Mouse (Mus musculus) lung, embryonic 15.5 days (tissue): ENCODE measurements around the gene Dip2b. TPM values are rescaled to one million over a fixed set of nuclear protein-coding genes. Genes with fewer than 3 reads are reported as not detected.

Source experiments
- ATAC-seq: fragments of 200-750 bp; cut with Nextera tagmentation; 2 replicates; pipeline ENCODE4 v1.8.0; 2017; ENCODE audit warnings: moderate number of reproducible peaks, borderline replicate concordance; ENCODE audit not compliant: low FRiP score, low TSS enrichment; ENCODE audit errors: extremely low read depth
- H3K27ac ChIP-seq: fragments of 300-500 bp; sonication (generic); 2 replicates; pipeline ENCODE4 v1.5.1; 2015; ENCODE audit warnings: moderate library complexity, mild to moderate bottlenecking, inconsistent platforms
- H3K27me3 ChIP-seq: fragments of 300-500 bp; sonication (generic); 2 replicates; pipeline ENCODE4 v1.6.1; 2015; ENCODE audit warnings: inconsistent platforms
- H3K36me3 ChIP-seq: fragments of 300-500 bp; sonication (generic); 2 replicates; pipeline ENCODE4 v1.6.1; 2015; ENCODE audit warnings: inconsistent platforms
- H3K4me1 ChIP-seq: fragments of 300-500 bp; sonication (generic); 2 replicates; pipeline ENCODE4 v1.6.1; 2015; ENCODE audit warnings: inconsistent platforms
- H3K4me2 ChIP-seq: fragments of 300-500 bp; sonication (generic); 2 replicates; pipeline ENCODE4 v1.6.1; 2015; ENCODE audit warnings: inconsistent platforms, mild to moderate bottlenecking, moderate library complexity
- H3K4me3 ChIP-seq: fragments of 300-500 bp; sonication (generic); 2 replicates; pipeline ENCODE4 v1.5.1; 2015; ENCODE audit warnings: mild to moderate bottlenecking, inconsistent platforms
- H3K9ac ChIP-seq: fragments of 300-500 bp; sonication (generic); 2 replicates; pipeline ENCODE4 v1.6.1; 2015; ENCODE audit warnings: inconsistent platforms
- H3K9me3 ChIP-seq: fragments of 300-500 bp; sonication (generic); 2 replicates; pipeline ENCODE4 v1.6.1; 2016; ENCODE audit warnings: inconsistent platforms
- WGBS: fragments of 180-500 bp; shearing (Covaris S2); methylation state at CpG from one replicate; pipeline ENCODE4 v1.1.7; 2015; 5-methylcytosine and 5-hydroxymethylcytosine counted together
- polyA plus RNA-seq: library from polyadenylated mRNA; unstranded; fragments of >200 nt; fragmentation: Nextera tagmentation; extraction: Ambion mirVana; gene quantifications from 2 replicates; pipeline ENCODE4 v1.2.1, GENCODE M21; 2015

Gene Dip2b
- polyA plus RNA-seq, 1 experiment from 2014 or later = 10.5 TPM

DNA sequence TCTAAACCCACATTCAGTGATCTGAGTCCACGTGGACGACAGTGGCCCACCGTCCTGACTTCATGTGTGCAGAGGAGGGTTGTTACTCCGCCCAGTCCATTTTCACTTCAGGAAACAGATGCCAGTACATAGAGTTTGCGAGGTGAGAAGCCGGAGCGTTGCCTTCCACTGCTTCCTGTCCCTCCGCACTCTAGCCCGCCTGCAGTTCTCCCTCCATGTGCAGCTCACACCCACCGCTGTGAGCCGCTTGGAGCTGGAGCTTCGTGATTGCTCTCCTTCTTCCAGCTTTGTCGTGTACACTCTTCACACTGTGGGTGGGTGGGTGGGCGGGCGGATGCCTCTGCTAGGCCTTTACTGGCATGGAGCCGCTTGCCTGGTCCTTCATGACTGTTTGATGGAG is 53.8 kb downstream of the Dip2b start:
- Histone ChIP-seq H3K4me3 (no peak overlapping the region), H3K9me3 (no peaks in the 10 kb centered on the region), H3K4me2 (peak overlapping the region; percentile 36), H3K9ac (no peak overlapping the region), H3K27ac (peak overlapping the region; percentile 38; the same call in 1 of the 2 replicates), H3K27me3 (no peaks in the 10 kb centered on the region), H3K4me1 (peaks cover 28% of the 10 kb centered on the region), H3K36me3 (no peaks in the 10 kb centered on the region)
- 21% methylated on average over 16 of the region's 16 CpGs for WGBS
- ATAC-seq = no peak

DNA sequence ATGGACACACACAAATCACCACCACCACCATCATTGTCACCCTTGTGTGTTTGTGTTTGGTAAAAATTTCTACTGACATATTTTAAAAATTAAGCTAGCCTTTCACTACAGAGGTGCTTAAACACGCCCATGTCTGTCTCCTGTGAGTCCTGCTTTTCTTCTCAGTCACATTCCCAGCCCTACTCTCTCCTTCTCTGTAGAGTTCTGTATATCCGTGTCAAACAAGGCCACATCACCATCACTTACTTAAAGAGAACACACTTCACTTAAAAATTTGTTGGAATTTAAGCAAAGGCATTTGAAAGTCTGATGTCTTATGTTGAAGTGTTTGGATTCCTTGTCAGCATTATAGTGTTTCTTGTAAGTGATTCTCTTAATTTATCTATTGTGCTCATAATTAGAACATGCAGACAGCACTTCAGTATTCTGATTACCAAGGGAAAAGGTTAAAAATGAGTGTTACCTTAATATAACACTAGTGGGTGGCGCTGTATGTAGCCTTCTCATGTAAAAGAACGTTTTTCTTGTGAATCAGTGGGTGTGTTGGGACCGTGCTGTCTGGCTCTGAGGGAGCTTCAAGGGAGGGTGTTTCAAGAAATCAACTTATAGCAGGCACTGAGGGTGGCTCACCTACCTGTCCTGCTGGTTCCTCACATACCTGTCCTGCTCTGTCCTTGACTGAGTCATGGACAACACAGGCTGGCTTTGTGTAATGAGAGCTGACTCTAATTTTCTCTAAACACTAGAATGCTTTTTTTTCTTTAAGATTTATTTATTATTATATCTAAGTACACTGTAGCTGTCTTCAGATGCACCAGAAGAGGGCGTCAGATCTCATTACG is 58.3 kb downstream of the Dip2b start:
- no peak overlapping the region for H3K27ac ChIP-seq
- no peak overlapping the region for H3K9ac ChIP-seq
- H3K27me3 ChIP-seq = no peaks in the 10 kb centered on the region
- no peak overlapping the region for H3K4me2 ChIP-seq
- H3K9me3 ChIP-seq = no peaks in the 10 kb centered on the region
- no peak for ATAC-seq
- WGBS = 55% methylated on average over 7 of the region's 7 CpGs
- peaks cover 25% of the 10 kb centered on the region for H3K4me1 ChIP-seq
- H3K36me3 ChIP-seq = no peaks in the 10 kb centered on the region
- no peak overlapping the region for H3K4me3 ChIP-seq

DNA sequence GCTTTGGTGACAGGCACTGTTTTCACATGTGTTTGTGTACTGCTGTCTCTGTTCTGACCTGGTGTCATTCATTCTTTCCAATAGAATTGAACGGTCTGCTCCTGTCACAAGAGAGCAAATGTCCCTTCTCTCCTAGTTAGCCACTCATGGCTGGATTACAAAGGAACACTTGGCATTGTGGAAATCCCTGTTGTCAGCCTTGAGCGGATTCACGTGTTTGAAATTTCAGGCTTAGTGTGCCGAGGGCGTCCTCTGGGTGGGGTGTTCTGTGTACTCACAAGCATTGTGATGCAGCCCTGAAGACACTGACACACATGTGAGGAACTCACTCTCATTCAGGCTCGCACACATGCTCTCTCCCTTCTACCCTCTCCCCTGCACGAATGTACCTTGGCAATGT is 61.9 kb downstream of the Dip2b start:
- H3K9me3 ChIP-seq = no peaks in the 10 kb centered on the region
- no peak overlapping the region for H3K4me3 ChIP-seq
- H3K36me3 ChIP-seq = no peaks in the 10 kb centered on the region
- peaks cover 22% of the 10 kb centered on the region for H3K4me1 ChIP-seq
- H3K9ac ChIP-seq = no peak overlapping the region
- 80% methylated on average over 7 of the region's 7 CpGs for WGBS
- no peak overlapping the region for H3K4me2 ChIP-seq
- no peak overlapping the region for H3K27ac ChIP-seq
- no peaks in the 10 kb centered on the region for H3K27me3 ChIP-seq
- no peak for ATAC-seq

DNA sequence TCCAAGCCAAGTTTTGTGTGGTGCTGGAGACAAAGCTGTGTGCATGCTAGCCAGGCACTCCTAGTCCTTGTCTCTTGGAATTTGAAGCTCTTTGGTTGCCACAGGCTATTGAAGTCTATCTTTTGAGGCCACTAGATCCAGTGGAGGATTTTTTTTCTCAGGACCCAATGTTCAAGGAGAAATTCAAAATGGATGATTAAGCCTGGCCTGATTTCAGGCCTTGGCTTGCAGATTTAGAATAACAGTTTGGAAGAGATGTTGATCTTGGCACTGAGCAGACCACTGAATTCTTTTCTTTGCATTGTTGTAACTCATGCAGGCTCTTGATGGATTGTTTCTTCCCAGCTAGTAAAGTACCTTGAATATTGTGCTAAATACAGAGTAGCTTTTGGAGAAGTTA is 62.7 kb downstream of the Dip2b start:
- no peaks in the 10 kb centered on the region for H3K9me3 ChIP-seq
- no peak overlapping the region for H3K9ac ChIP-seq
- H3K27ac ChIP-seq = peak overlapping the region; percentile 46; the same call in 1 of the 2 replicates
- H3K27me3 ChIP-seq = no peaks in the 10 kb centered on the region
- no peaks in the 10 kb centered on the region for H3K36me3 ChIP-seq
- no peak overlapping the region for H3K4me2 ChIP-seq
- peaks cover 22% of the 10 kb centered on the region for H3K4me1 ChIP-seq
- H3K4me3 ChIP-seq = no peak overlapping the region
- ATAC-seq = no peak

DNA sequence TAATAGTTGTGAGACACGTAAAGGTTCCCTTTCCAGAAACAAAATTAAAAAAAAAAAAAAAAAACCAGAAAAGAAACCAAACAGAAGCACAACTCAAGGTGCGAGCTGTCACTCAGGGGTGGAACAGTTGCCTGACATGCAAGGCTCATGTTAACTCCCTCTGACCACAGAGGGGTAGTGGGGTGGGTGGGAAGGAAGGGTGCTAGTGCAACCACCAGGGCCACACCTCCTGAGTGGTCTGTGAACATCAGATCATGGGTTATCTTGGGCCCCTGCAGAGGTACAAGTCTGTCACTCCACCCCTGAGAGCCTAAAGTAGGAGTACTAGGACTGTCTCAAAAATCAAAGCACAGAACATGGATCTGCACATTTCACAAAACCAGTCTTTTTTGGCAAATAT is 65.7 kb downstream of the Dip2b start:
- no peak overlapping the region for H3K4me2 ChIP-seq
- 89% methylated on average over 2 of the region's 2 CpGs for WGBS
- H3K4me3 ChIP-seq = no peak overlapping the region
- no peaks in the 10 kb centered on the region for H3K27me3 ChIP-seq
- no peaks in the 10 kb centered on the region for H3K9me3 ChIP-seq
- no peaks in the 10 kb centered on the region for H3K36me3 ChIP-seq
- H3K9ac ChIP-seq = no peak overlapping the region
- no peak for ATAC-seq
- H3K27ac ChIP-seq = no peak overlapping the region
- peaks cover 36% of the 10 kb centered on the region for H3K4me1 ChIP-seq

DNA sequence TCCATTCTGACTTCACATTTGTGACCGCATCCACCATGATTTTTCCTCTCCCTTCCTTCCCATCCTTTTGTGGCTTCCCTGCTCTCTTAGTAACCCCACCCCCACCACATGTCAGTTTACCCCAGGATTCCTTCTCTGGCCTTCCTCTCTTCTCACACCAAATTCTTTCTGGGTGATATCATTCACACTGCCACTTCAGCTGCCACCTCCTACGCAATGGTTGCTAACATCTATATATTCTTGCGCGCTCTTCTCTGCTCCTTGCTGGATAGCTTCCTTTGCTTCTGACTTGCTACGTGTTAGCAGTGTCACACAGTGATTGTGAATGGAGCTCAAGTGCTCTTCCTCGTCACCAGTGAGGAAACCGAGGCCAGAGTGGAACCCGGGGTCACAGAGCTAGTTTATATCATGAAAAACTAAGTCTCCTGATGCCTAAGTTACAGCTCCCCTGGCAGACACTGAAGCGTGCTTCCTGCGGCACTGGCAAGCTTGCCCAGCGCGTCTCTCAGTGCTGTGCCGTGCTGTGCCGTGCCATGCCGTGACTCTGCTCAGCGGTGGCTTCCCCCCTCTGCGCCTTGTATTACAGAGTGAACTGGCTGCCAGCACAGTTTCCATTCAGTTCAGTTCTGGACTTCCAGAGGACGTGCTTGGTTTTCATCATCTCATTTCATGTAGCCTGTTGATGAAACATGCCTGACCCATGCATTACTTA is 69.8 kb downstream of the Dip2b start:
- peak overlapping the region; percentile 22 for H3K4me2 ChIP-seq
- peak overlapping the region; percentile 50; the same call in 1 of the 2 replicates for H3K27ac ChIP-seq
- no peak overlapping the region for H3K9ac ChIP-seq
- no peak overlapping the region for H3K4me3 ChIP-seq
- no peaks in the 10 kb centered on the region for H3K9me3 ChIP-seq
- H3K27me3 ChIP-seq = no peaks in the 10 kb centered on the region
- ATAC-seq = 0 out of 2 replicates have a peak, but pooled peaks have one; percentile 40
- peaks cover 35% of the 10 kb centered on the region for H3K4me1 ChIP-seq
- no peaks in the 10 kb centered on the region for H3K36me3 ChIP-seq
- 52% methylated on average over 18 of the region's 18 CpGs for WGBS

DNA sequence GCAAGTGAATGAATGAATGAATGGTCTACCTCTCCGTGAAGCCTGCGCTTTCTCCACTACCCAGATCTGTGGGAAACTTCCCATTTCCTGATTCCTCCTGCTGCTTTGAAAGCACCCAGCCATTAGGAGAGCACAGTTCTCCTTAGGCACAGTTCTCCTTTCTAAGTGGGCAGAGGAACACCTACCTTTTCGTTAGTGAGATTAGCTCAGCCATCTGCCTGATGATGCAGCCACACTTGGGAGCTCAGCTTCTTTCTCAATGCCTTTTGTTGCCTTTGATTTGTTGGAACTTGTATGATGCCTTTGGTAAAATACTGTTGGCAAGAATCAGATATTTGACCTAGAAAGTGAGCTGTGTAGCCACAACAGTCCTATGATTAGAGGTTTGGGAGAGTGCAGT is 71.5 kb downstream of the Dip2b start:
- Histone ChIP-seq H3K4me2 (no peak overlapping the region), H3K36me3 (no peaks in the 10 kb centered on the region), H3K4me1 (peaks cover 43% of the 10 kb centered on the region), H3K27me3 (no peaks in the 10 kb centered on the region), H3K4me3 (no peak overlapping the region), H3K9me3 (no peaks in the 10 kb centered on the region), H3K9ac (no peak overlapping the region), H3K27ac (no peak overlapping the region)
- no peak for ATAC-seq
- WGBS = 81% methylated on average over 3 of the region's 3 CpGs

DNA sequence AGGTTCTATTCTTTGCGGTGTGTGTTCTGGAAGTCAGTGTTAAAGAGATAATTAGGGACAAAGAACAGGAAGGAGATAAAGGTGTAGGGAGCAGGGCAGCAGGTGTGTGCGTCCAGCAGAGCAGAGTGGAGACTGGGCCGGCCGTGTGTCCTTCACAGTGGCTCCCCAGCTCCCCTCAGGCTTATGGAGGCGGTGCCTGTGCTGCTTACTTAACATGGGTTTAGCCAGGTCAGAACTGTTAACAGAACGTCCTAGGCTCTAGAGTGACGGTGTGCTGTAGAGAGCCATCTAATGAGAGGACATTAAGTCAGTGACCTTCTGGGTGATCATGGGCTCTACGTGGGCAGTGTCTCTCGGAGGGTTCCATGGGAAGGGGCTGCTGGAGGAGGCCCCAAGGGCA is 73.4 kb downstream of the Dip2b start:
- no peak overlapping the region for H3K9ac ChIP-seq
- no peaks in the 10 kb centered on the region for H3K27me3 ChIP-seq
- H3K4me2 ChIP-seq = no peak overlapping the region
- no peaks in the 10 kb centered on the region for H3K36me3 ChIP-seq
- H3K9me3 ChIP-seq = no peaks in the 10 kb centered on the region
- H3K4me1 ChIP-seq = peaks cover 43% of the 10 kb centered on the region
- 59% methylated on average over 9 of the region's 9 CpGs for WGBS
- no peak for ATAC-seq
- H3K27ac ChIP-seq = no peak overlapping the region
- no peak overlapping the region for H3K4me3 ChIP-seq

DNA sequence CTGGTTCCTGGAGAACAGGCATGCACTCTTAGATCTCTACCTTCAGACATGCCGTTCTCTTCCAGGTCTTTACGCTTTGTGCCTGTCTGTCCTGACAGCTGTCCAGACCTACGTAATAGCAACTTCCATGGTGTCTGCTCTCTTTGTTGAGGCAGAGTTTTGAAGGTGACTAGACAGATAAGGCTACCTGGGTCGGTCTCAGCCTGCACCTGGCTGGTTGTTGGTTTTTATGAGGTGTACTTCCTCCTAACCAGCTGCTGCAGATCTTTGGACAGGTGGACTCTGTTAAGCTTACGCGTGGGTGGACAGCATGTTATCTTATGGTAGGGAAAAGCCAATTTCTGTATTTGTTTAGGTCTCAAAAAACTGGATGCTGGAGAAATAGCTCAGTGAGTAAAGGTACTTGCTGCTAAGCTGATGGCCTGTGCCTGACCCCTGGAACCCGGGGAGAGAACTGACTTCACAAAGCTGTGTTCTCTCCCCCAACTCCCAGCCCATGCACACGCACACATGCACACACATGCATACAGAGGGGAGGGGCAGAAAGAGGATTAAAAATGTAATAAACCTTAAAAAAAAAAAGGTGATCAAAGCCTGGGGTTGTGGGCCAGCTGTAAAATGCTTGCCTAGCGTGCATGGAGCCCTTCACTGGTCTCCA is 74.0 kb downstream of the Dip2b start:
- Histone ChIP-seq H3K36me3 (0 out of 2 replicates have a peak, but pooled peaks cover 2% of the 10 kb centered on the region), H3K4me1 (peaks cover 39% of the 10 kb centered on the region), H3K9ac (no peak overlapping the region), H3K4me3 (no peak overlapping the region), H3K9me3 (no peaks in the 10 kb centered on the region), H3K27ac (no peak overlapping the region), H3K27me3 (no peaks in the 10 kb centered on the region), H3K4me2 (no peak overlapping the region)
- no peak for ATAC-seq
- WGBS = 59% methylated on average over 9 of the region's 9 CpGs

DNA sequence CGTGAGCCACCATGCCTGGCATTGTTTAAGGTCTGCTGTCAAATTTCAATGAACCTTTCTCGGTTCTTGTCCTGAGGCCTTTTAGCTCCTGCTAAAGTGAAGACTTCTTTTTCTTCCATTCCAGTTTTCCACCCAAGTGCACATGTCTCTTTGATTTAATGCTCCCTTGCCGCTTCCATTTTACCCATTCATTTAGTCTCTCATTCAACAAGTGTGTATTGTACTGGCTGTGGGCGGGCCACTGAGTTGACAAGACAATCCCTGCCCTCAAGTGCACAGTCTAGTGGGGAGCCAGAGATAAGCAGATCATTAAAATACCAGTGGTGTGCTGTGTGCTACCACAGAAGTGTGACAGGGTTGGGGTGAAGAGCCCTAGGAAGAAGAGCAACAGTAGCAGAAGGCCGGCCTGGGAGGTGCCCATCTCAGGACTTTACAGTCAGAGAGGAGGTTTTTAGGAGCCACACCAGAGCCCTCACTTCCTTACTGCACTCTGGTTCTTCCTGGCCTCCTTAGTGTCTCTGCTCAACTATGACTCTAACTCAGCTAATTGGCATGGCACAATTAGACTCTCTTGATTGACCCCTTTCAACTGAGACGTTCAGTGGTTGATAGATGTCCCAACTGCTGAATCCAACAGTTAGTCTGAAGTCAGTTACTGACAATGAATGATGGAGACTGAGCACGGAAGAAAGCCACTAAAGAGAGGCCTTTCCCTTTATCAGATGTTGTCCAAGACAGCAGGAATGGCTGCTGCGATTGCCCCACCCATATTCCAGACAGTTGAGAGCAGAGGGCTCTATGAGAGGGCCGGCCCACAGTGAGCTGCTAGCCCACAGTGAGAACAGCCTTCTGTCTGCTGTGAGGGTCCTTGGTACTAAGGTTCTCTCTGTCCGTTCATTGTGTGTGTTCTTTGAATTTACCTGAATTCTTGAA is 75.1 kb downstream of the Dip2b start:
- 56% methylated on average over 10 of the region's 10 CpGs for WGBS
- Histone ChIP-seq H3K9me3 (no peaks in the 10 kb centered on the region), H3K4me2 (no peak overlapping the region), H3K4me3 (no peak overlapping the region), H3K27me3 (no peaks in the 10 kb centered on the region), H3K9ac (no peak overlapping the region), H3K36me3 (0 out of 2 replicates have a peak, but pooled peaks cover 2% of the 10 kb centered on the region), H3K4me1 (peaks cover 29% of the 10 kb centered on the region), H3K27ac (no peak overlapping the region)
- no peak for ATAC-seq

DNA sequence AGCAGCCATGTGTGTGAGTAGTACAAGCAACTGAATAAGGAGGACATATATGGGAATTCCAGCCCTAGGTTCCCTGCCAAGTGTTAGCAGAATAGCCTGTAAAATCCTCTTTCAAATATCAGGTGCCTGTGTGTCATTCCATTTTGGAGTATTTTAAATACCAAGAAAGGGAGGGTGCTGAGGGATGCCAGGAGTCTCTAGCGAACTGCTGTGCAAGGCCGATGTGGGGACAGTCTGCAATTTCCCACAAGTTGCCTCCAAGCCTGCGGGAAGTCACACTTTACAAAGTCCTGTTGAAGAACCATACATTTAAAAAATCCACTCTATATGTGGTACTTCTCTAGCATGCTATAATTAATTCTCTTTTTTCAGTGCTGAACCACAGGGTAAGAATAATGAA is 77.0 kb downstream of the Dip2b start:
- H3K4me3 ChIP-seq = no peak overlapping the region
- H3K4me2 ChIP-seq = no peak overlapping the region
- 88% methylated on average over 3 of the region's 3 CpGs for WGBS
- H3K9ac ChIP-seq = no peak overlapping the region
- no peaks in the 10 kb centered on the region for H3K9me3 ChIP-seq
- 0 out of 2 replicates have a peak, but pooled peaks cover 2% of the 10 kb centered on the region for H3K36me3 ChIP-seq
- H3K27me3 ChIP-seq = no peaks in the 10 kb centered on the region
- no peak for ATAC-seq
- peaks cover 27% of the 10 kb centered on the region for H3K4me1 ChIP-seq
- no peak overlapping the region for H3K27ac ChIP-seq
